Mouse (Mus musculus): ENCODE measurements around the gene Hsf2bp.

- no peak for TF ChIP-seq POLR2A (IDR thresholded peaks at IDR 0.05; ENCODE audit: borderline replicate concordance, insufficient read depth, low read length)
- TF ChIP-seq CTCF (IDR thresholded peaks at IDR 0.05; ENCODE audit: borderline replicate concordance, insufficient read depth, low read depth, low read length), result no peak
Measured at GRCm38 (mm10) chr17:31915756-31916460, 120.2 kb downstream of the Hsf2bp start.
